In genomic region chr11:76145169-76145568, GRCm38 (mm10) we compare ENCODE assay signal across 31 mouse cellular contexts.
"Had no signal": no experiment of that assay in that cellular context is flagged by ENCODE, and none has a peak within 500 bp of the region (broad histone marks: within the 10 kb centered on the region; RNA-seq: fewer than 3 reads in every experiment).

No protein-coding gene starts in this region.

- H3K4me1 ChIP-seq: limb, embryonic 10.5 days; liver, embryonic 12.5 days; liver, embryonic 13.5 days; liver, embryonic 15.5 days had no signal

- H3K9ac ChIP-seq: limb, embryonic 12.5 days; limb, embryonic 13.5 days; limb, embryonic 15.5 days; liver, embryonic 12.5 days; liver, embryonic 13.5 days; liver, embryonic 14.5 days; liver, embryonic 15.5 days; liver, postnatal 0 days; lung, embryonic 14.5 days; lung, embryonic 15.5 days; midbrain, embryonic 12.5 days; midbrain, embryonic 13.5 days; midbrain, embryonic 15.5 days had no signal

- DNase-seq: left cerebral cortex, postnatal 4 days; liver; liver, embryonic 13.5 days; liver, postnatal 0 days; lung, adult 18-20 months; lung, adult 2 months; lung, embryonic 14.5 days; lung, postnatal 10 days; lung, postnatal 14 days; lung, postnatal 36 days; lung, postnatal 4 days; midbrain, embryonic 14.5 days had no signal

- H3K4me3 ChIP-seq: limb, embryonic 10.5 days; limb, embryonic 12.5 days; limb, embryonic 13.5 days; limb, embryonic 15.5 days; liver, embryonic 12.5 days; liver, embryonic 13.5 days; liver, embryonic 15.5 days; lung, embryonic 15.5 days; megakaryocyte, embryonic 14.5 days; midbrain, embryonic 10.5 days; midbrain, embryonic 12.5 days; midbrain, embryonic 13.5 days; midbrain, embryonic 15.5 days; myocyte had no signal

- H3K36me3 ChIP-seq: liver, embryonic 12.5 days; liver, embryonic 13.5 days; liver, embryonic 15.5 days; lung, embryonic 15.5 days; midbrain, embryonic 15.5 days had no signal

- H3K27me3 ChIP-seq: limb, embryonic 12.5 days; limb, embryonic 13.5 days; limb, embryonic 15.5 days; liver, embryonic 12.5 days; liver, embryonic 13.5 days; liver, embryonic 15.5 days; lung, embryonic 15.5 days; megakaryocyte, embryonic 14.5 days; midbrain, embryonic 12.5 days; midbrain, embryonic 13.5 days; midbrain, embryonic 15.5 days had no signal

- H3K4me2 ChIP-seq: limb, embryonic 12.5 days; limb, embryonic 13.5 days; limb, embryonic 15.5 days; liver, embryonic 11.5 days; liver, embryonic 12.5 days; liver, embryonic 13.5 days; liver, embryonic 15.5 days; lung, embryonic 14.5 days; lung, embryonic 15.5 days; midbrain, embryonic 11.5 days; midbrain, embryonic 12.5 days; midbrain, embryonic 13.5 days; midbrain, embryonic 15.5 days had no signal

- H3K9me3 ChIP-seq: limb, embryonic 10.5 days; limb, embryonic 12.5 days; limb, embryonic 13.5 days; limb, embryonic 15.5 days; liver, embryonic 12.5 days; liver, embryonic 13.5 days; liver, embryonic 15.5 days; lung, embryonic 15.5 days; megakaryocyte, embryonic 14.5 days; midbrain, embryonic 10.5 days; midbrain, embryonic 12.5 days; midbrain, embryonic 13.5 days; midbrain, embryonic 15.5 days had no signal

- ATAC-seq: liver, embryonic 12.5 days; liver, postnatal 0 days; lung, postnatal 0 days; midbrain, embryonic 13.5 days; midbrain, embryonic 15.5 days; midbrain, embryonic 16.5 days had no signal

- H3K27ac ChIP-seq: limb, embryonic 10.5 days; limb, embryonic 12.5 days; limb, embryonic 13.5 days; limb, embryonic 15.5 days; liver, embryonic 12.5 days; liver, embryonic 13.5 days; liver, embryonic 14.5 days; liver, embryonic 15.5 days; lung, embryonic 15.5 days; macrophage; midbrain, embryonic 10.5 days; midbrain, embryonic 12.5 days; midbrain, embryonic 13.5 days; midbrain, embryonic 15.5 days had no signal
